Comparison of ENCODE assay signal across 9 mouse cellular contexts in genomic region chr3:139885942-139886860, GRCm38 (mm10).
DNase-seq lines count a peak whose midpoint lies in the region; ATAC-seq lines count a peak whose summit lies in the region.
"Had no signal": no experiment of that assay in that cellular context is flagged by ENCODE, and none has a peak within 500 bp of the region (broad histone marks: within the 10 kb centered on the region; RNA-seq: fewer than 3 reads in every experiment).

No protein-coding gene starts in this region.

- H3K4me2 ChIP-seq in embryonic facial prominence, embryonic 14.5 days (ENCODE audit: low read depth, low read length): no peak overlapping the region
- H3K4me2 ChIP-seq: heart, embryonic 15.5 days had no signal

- H3K4me1 ChIP-seq in embryonic facial prominence, embryonic 14.5 days (ENCODE audit: control insufficient read depth, insufficient read depth, low read length): peaks cover 5% of the 10 kb centered on the region
- H3K4me1 ChIP-seq: heart, embryonic 15.5 days had no signal

- no peaks in the 10 kb centered on the region for H3K27me3 ChIP-seq in embryonic facial prominence, embryonic 14.5 days (replicated peaks; ENCODE audit: control insufficient read depth, insufficient read depth, low read length)
- H3K27me3 ChIP-seq: heart, embryonic 15.5 days had no signal

- no peak overlapping the region for H3K9ac ChIP-seq in embryonic facial prominence, embryonic 14.5 days (ENCODE audit: low read depth, low read length)
- H3K9ac ChIP-seq: heart, embryonic 15.5 days had no signal

- no peak overlapping the region for H3K4me3 ChIP-seq in embryonic facial prominence, embryonic 14.5 days (ENCODE audit: low read depth, low read length)
- H3K4me3 ChIP-seq: heart, embryonic 15.5 days had no signal

- no peaks in the 10 kb centered on the region for H3K36me3 ChIP-seq in embryonic facial prominence, embryonic 14.5 days (ENCODE audit: control insufficient read depth, insufficient read depth, low read length)
- H3K36me3 ChIP-seq: heart, embryonic 15.5 days had no signal

- peak; percentile 93 for DNase-seq in left cerebral cortex, postnatal 4 days
- DNase-seq in left cerebral cortex, adult 8-10 months (ENCODE audit: low spot score in 2 of 2): no peak
- DNase-seq in embryonic facial prominence, embryonic 14.5 days (ENCODE audit: low spot score): peak; percentile 75
- DNase-seq in layer of hippocampus, postnatal 10 days (ENCODE audit: low spot score in 2 of 2): peak; percentile 18 to 26
- DNase-seq in retina, postnatal 1 day: peak; percentile 91
- DNase-seq in adrenal gland, postnatal 14 days: no peak
- no peak for DNase-seq in kidney, postnatal 14 days
- DNase-seq in ovary, postnatal 10 days (ENCODE audit: low spot score): no peak

- no peak overlapping the region for H3K27ac ChIP-seq in embryonic facial prominence, embryonic 14.5 days (replicated peaks; ENCODE audit: low read depth, low read length)
- H3K27ac ChIP-seq: heart, embryonic 15.5 days had no signal

- peak; percentile 62; the same call in 1 of the 2 replicates for ATAC-seq in embryonic facial prominence, embryonic 14.5 days (ENCODE audit: low read depth)

- no peaks in the 10 kb centered on the region for H3K9me3 ChIP-seq in embryonic facial prominence, embryonic 14.5 days (ENCODE audit: control insufficient read depth, low read length)
- H3K9me3 ChIP-seq: heart, embryonic 15.5 days had no signal

- WGBS in embryonic facial prominence, embryonic 14.5 days: 56% methylated on average over 14 of the region's 14 CpGs

- intact Hi-C loops in left cerebral cortex, postnatal 4 days (cut with DNase I): no loop called here

Comparison
In these comparisons a context has a peak if more than half of its experiments do, and no peak if none do; other contexts are left out.
1. DNase-seq: peak in left cerebral cortex, postnatal 4 days (single experiment), embryonic facial prominence, embryonic 14.5 days (single experiment), layer of hippocampus, postnatal 10 days (2 of 2) and retina, postnatal 1 day (single experiment); none in left cerebral cortex, adult 8-10 months (0 of 2), adrenal gland, postnatal 14 days (single experiment), kidney, postnatal 14 days (single experiment) and ovary, postnatal 10 days (single experiment).